Mouse (Mus musculus) heart, postnatal 0 days (tissue): ENCODE results near the gene Ano3.

ENCODE experiments used
- CTCF ChIP-seq: IDR thresholded peaks from 2 replicates; pipeline ENCODE4 v1.5.1; 2016; ENCODE audit warnings: antibody characterized with exemption, control low read depth, low read depth
- EP300 ChIP-seq: IDR thresholded peaks from 2 replicates; pipeline ENCODE4 v1.6.1; 2016; ENCODE audit warnings: antibody characterized with exemption, low read depth

DNA sequence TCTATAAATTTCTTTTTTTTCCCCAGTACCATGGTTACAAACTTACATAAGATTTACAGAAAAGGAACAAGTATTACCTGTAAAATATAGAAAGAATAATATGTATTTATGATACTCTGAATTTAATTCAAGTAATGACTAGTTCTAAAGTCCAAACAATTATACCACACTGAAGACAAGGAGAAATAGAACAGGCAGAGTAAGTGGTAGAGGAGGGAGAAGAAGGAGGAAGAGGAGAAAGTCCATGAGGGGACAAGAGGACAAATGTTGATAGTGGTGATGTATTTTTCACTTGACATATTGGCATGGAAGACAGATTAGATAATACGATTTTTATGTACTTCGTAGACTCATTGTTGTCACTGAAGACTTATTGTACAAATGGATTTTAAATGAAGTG is 19.4 kb upstream of the Ano3 start:
- no peak for TF ChIP-seq CTCF
- TF ChIP-seq EP300 = no peak
